In the genomic region with DNA sequence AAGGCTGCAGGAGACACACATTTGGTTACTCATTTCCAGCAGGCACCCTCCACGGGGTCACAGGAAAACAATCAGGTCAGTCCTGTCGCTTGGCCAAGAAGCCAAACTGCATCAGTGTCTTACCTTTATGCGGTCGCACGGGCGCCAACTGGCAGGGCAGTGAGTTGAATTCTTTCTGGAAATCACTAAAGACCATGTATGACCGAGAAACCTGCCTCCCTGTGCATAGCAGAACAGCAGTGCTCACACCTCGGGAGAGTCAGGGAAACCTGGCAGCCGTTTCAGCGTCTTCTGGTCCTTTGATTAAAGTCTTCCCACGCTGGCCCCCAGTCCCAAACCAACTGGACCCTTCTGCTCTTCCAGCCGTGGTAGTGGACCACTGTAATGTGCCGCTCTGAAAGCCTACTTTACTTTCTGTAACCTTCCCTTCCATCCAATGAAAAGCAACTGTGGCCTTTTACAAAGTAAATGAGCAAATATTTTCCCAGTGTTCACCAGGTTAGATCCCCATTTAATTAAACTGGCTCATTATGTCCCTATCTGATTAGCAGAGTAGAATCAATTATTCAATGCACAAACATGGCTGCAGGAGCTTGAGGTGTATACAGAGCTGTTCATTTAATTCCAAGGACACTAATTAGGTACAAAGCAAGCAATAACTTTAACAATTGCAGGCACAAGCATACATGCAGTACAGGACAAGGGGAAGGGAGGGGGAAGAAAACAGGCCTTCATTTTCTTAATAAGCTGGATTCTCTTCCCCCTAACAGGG, we compare ENCODE assay signal across 11 mouse cellular contexts. TPM values are rescaled to one million over a fixed set of nuclear protein-coding genes. Genes with fewer than 3 reads are reported as not detected.
DNase-seq lines count a peak whose midpoint lies in the region; ATAC-seq lines count a peak whose summit lies in the region.
"Had no signal": no experiment of that assay in that cellular context is flagged by ENCODE, and none has a peak within 500 bp of the region (broad histone marks: within the 10 kb centered on the region; RNA-seq: fewer than 3 reads in every experiment).

Gene Lmo3 (minus strand): TSS at position 235 of the 772 bp plus-strand sequence.

- DNase-seq in kidney, adult 9 months = peak; percentile 13
- no peak for DNase-seq in kidney, postnatal 14 days
- peak; percentile 64 for DNase-seq in forebrain, embryonic 14.5 days (ENCODE audit: low spot score)
- no peak for DNase-seq in c-Kit-positive CD71-positive TER-119-positive erythroid progenitor cells, embryonic 14.5 days (ENCODE audit: low spot score)
- DNase-seq in adrenal gland, adult 8-10 months = no peak
- DNase-seq in spleen, postnatal 36 days (ENCODE audit: low spot score in 2 of 2) = no peak
- DNase-seq: lung, embryonic 14.5 days had no signal

- H3K9ac ChIP-seq in forebrain, embryonic 14.5 days (ENCODE audit: low read length) = no peak within 1 kb of the TSS
- no peak within 1 kb of the TSS for H3K9ac ChIP-seq in intestine, embryonic 15.5 days
- no peak within 1 kb of the TSS for H3K9ac ChIP-seq in midbrain, embryonic 13.5 days (replicated peaks)
- H3K9ac ChIP-seq: lung, embryonic 14.5 days had no signal

- no peak within 1 kb of the TSS for H3K27ac ChIP-seq in forebrain, embryonic 14.5 days (ENCODE audit: low read depth, low read length)
- no peak within 1 kb of the TSS for H3K27ac ChIP-seq in intestine, embryonic 15.5 days
- peak within 1 kb of the TSS; percentile 69 for H3K27ac ChIP-seq in midbrain, embryonic 13.5 days
- H3K27ac ChIP-seq: heart, embryonic 10.5 days had no signal

- 25% methylated on average over 13 of the region's 13 CpGs for WGBS in forebrain, embryonic 14.5 days
- WGBS in intestine, embryonic 15.5 days = 75% methylated on average over 13 of the region's 13 CpGs
- 45% methylated on average over 13 of the region's 13 CpGs for WGBS in midbrain, embryonic 13.5 days

- no peaks in the 10 kb centered on the region for H3K9me3 ChIP-seq in forebrain, embryonic 14.5 days (replicated peaks; ENCODE audit: control insufficient read depth, low read length)
- H3K9me3 ChIP-seq in intestine, embryonic 15.5 days = no peaks in the 10 kb centered on the region
- H3K9me3 ChIP-seq in midbrain, embryonic 13.5 days = no peaks in the 10 kb centered on the region
- H3K9me3 ChIP-seq: heart, embryonic 10.5 days had no signal

- peaks cover 66% of the 10 kb centered on the region for H3K27me3 ChIP-seq in forebrain, embryonic 14.5 days (replicated peaks; ENCODE audit: control insufficient read depth, insufficient read depth, low read length)
- no peaks in the 10 kb centered on the region for H3K27me3 ChIP-seq in intestine, embryonic 15.5 days (replicated peaks)
- 0 out of 2 replicates have a peak, but pooled peaks cover 7% of the 10 kb centered on the region for H3K27me3 ChIP-seq in midbrain, embryonic 13.5 days

- H3K36me3 ChIP-seq in forebrain, embryonic 14.5 days (ENCODE audit: control insufficient read depth, insufficient read depth, low read length) = no peaks in the 10 kb centered on the region
- no peaks in the 10 kb centered on the region for H3K36me3 ChIP-seq in intestine, embryonic 15.5 days
- H3K36me3 ChIP-seq in midbrain, embryonic 13.5 days = no peaks in the 10 kb centered on the region
- H3K36me3 ChIP-seq: heart, embryonic 10.5 days had no signal

- ATAC-seq in forebrain, embryonic 14.5 days = peak; percentile 78
- ATAC-seq in intestine, embryonic 15.5 days = no peak
- peak; percentile 82 for ATAC-seq in midbrain, embryonic 13.5 days

- peaks cover 7% of the 10 kb centered on the region for H3K4me1 ChIP-seq in forebrain, embryonic 14.5 days (ENCODE audit: control insufficient read depth, insufficient read depth, low read length)
- H3K4me1 ChIP-seq in intestine, embryonic 15.5 days (replicated peaks) = no peaks in the 10 kb centered on the region
- H3K4me1 ChIP-seq in midbrain, embryonic 13.5 days (replicated peaks) = peaks cover 41% of the 10 kb centered on the region
- H3K4me1 ChIP-seq: heart, embryonic 10.5 days had no signal

- no peak within 1 kb of the TSS for H3K4me3 ChIP-seq in forebrain, embryonic 14.5 days (ENCODE audit: low read depth, low read length)
- no peak within 1 kb of the TSS for H3K4me3 ChIP-seq in intestine, embryonic 15.5 days (replicated peaks)
- peak within 1 kb of the TSS; percentile 8; the same call in 1 of the 2 replicates for H3K4me3 ChIP-seq in midbrain, embryonic 13.5 days (replicated peaks)
- H3K4me3 ChIP-seq: heart, embryonic 10.5 days had no signal

- H3K4me2 ChIP-seq in forebrain, embryonic 14.5 days (ENCODE audit: low read length) = no peak within 1 kb of the TSS
- H3K4me2 ChIP-seq in intestine, embryonic 15.5 days (replicated peaks) = no peak within 1 kb of the TSS
- peak within 1 kb of the TSS; percentile 33 for H3K4me2 ChIP-seq in midbrain, embryonic 13.5 days (replicated peaks)
- H3K4me2 ChIP-seq: lung, embryonic 14.5 days had no signal

RNA-seq across cellular contexts. Expression of gene Lmo3, which starts in this region (rescaled TPM):
- 140 and 155 TPM in 2 replicates for polyA plus RNA-seq in forebrain, embryonic 14.5 days (2014; fragmentation: Nextera tagmentation; extraction: Ambion mirVana)
- polyA plus RNA-seq in intestine, embryonic 15.5 days (2015; fragmentation: Nextera tagmentation; extraction: Ambion mirVana) = 11.1 and 13.4 TPM in 2 replicates
- 135 and 142 TPM in 2 replicates for polyA plus RNA-seq in midbrain, embryonic 13.5 days (2015; fragmentation: Nextera tagmentation; extraction: Ambion mirVana)
- 1 to 10 TPM; 1.0 to 1.6 (median 1.3) TPM for total RNA-seq in adrenal gland, adult 8-10 months (2022)
- polyA plus RNA-seq: spleen, adult 2 months had no signal

Comparison
In these comparisons a context has a peak if more than half of its experiments do, and no peak if none do; other contexts are left out.
1. DNase-seq: peak in kidney, adult 9 months (single experiment) and forebrain, embryonic 14.5 days (single experiment); none in kidney, postnatal 14 days (single experiment), c-Kit-positive CD71-positive TER-119-positive erythroid progenitor cells, embryonic 14.5 days (single experiment), adrenal gland, adult 8-10 months (single experiment) and spleen, postnatal 36 days (0 of 2).